Mouse (Mus musculus): Measurements from ENCODE around the gene Polk. TPM values are rescaled to one million over a fixed set of nuclear protein-coding genes. Genes with fewer than 3 reads are reported as not detected.

Gene Polk
- total RNA-seq (2021), result 10 to 100 TPM in 1 of 2 experiments, 1 to 10 TPM in 1; 9.0 to 12.9 TPM

DNA sequence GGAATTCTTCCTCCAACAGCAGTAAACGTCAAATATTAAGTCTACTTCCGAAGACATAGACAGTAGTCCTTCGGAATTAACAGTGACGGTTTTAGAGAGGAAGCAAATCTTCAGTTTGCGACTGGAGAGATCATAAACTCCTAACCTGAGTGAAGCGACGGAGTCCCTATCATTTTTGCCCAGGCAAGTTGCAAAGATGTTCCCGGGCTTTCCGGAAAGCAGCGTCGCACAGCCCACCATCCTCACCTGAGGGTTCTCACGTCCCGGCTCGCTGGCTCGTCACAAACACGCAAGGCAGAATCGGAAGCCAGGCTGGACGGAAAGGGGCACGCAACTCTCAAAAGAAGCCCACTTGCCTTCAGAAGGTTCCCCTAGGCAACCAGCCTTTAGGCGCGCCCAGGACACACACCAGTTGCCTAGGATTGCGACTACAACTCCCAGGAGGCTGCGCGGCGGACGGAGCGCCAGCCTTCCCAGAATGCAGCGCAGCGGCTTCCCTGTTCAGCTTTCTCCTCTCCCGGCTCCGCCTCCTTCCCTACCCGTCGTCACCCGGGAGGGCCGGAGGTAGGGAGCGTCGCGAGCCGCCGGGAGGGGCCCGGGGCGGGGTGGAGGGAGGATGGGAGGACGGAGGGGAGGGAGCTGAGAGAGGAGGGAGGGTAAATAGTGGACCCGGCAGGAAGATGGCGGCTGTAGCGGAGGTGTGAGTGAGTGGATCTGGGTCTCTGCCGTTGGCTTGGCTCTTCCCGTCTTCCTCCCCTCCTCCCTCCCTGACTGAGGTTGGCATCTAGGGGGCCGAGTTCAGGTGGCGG, at the start of gene Polk, which contains the start of gene Col4a3bp:
TSS of gene Polk (minus strand) at position 499 of the 809 bp plus-strand sequence.
TSS of gene Col4a3bp (plus strand) at position 538 of the 809 bp plus-strand sequence.
- peak; percentile 97 to 98 for DNase-seq (ENCODE audit: low spot score in 2 of 2)
- intact Hi-C loops (cut with DNase I), result loop anchor here (2.0 kb wide), 1 partner anchor 107 kb away; no protein-coding TSS in a partner anchor

DNA sequence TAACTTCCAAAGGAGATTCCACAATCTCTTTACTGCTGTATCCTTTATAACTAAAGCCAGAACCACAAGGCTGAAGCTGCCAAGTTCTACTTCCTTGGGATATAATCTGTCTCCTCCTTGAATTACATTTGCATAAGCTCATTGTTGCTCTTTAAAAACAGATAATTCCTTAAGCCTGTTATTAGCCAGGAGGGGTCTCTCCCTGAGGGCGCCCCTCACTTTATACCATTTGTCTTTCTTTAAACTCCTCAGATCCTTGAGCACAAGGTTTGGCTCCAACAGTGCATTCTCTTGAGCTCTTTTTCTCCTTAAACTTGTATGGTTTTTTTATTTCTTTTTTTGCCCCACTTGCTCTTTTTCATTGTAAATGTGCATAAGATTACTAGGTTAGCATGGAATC, 46.3 kb upstream of the Polk start:
- intact Hi-C loops (cut with DNase I), result no loop called here
- no peak for DNase-seq (ENCODE audit: low spot score in 2 of 2)

DNA sequence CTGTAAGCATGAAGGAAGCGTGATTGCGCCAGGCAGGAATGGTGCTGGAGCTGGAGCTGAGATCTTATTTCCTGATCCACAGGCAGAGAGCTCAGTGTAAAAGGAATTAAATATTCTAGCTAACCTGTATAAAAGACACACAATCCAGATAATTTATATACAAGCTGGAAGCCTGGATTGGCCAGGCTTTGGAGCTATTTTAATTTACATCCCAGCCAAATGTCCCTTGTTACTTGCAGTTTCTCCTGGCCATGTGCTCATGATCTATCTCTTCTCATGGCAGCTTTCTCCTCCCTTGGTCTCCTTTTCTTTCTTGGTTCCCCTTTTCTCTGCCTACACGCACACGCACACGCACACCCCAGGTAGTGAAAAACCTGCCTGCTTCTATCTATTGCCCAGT, 44.2 kb upstream of the Polk start:
- intact Hi-C loops (cut with DNase I), result no loop called here

DNA sequence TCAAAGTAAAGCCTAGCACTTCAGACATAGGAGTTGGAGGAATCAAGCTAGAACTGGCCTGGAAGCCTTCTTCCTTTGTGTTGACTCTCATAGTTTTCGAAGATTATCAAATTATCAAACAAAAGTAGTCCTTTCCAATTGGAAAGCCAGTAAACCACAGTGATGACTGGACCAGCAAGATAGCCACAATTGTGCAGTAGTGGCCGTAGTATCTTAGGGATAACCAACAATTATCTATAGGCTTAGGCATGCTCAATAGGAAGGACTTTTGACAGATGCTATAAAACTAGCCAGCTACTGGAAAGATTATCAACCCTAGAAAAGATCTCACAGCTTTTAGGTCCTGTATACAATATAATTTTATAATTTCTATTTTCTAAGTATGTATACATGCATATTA, 41.8 kb upstream of the Polk start:
- no peak for DNase-seq (ENCODE audit: low spot score in 2 of 2)
- intact Hi-C loops (cut with DNase I), result no loop called here

More for the DNA sequence above, 44.2 kb upstream of the Polk start:
- no peak for DNase-seq (ENCODE audit: low spot score in 2 of 2)

DNA sequence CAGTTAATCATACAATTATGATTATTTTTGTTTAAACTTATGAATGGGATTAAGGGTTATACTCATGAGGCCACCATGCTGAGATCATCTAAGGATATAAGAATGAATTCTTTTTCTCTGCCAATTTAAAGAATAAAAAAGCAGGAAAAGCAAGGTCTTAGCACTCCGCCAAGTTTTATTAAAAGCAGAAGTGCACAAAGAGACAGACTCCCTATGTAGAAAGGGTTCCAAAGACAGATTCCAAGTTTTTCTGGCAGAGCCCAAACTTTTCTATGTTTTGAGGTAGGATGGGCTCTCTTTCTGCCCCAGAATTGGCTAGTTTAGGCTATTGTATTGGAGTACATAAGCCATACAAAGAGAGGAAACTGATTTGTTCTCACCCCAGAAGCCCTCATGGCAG, 37.6 kb upstream of the Polk start:
- intact Hi-C loops (cut with DNase I), result no loop called here
- peak in 1 of 2 experiments; percentile 19 for DNase-seq (ENCODE audit: low spot score in 2 of 2)

DNA sequence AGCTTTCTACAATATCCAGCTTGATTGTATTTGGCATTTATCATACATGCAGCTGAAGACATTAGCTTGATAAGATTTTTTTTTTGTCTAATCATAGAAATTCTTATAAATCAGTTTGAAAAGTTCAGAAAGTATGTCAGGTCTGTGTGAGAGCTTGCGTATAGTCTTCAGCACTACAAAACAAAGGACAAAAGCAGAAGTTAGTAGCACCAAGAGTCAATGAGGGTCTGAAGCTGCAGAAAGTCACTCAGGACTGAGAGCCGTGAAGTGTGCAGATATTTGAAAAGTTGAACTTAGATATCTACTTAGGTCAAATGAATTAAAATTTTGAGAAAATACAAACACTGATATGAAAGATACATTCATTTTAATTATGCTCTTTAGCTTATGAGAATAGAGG, 36.7 kb upstream of the Polk start:
- DNase-seq (ENCODE audit: low spot score in 2 of 2), result no peak
- intact Hi-C loops (cut with DNase I), result no loop called here

DNA sequence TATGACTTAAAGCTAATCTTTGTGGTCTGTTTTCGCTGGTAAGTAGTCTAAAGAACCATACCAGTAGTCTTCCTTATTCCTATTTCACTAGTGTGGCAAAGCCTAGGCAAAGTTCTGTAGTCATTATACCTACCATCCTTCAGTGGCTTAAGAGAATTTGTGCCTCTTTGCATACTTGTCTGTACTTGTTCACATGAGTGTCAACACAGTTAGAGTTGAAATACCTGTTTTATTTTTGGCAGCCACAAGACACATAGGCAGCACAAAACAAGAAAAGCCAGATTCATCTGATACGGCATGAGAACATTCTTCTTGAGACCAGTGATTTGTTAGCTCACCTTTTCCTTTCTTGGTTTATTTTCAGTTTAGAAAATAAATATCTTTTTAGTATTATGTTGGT, 31.8 kb upstream of the Polk start:
- intact Hi-C loops (cut with DNase I), result no loop called here
- no peak for DNase-seq (ENCODE audit: low spot score in 2 of 2)

DNA sequence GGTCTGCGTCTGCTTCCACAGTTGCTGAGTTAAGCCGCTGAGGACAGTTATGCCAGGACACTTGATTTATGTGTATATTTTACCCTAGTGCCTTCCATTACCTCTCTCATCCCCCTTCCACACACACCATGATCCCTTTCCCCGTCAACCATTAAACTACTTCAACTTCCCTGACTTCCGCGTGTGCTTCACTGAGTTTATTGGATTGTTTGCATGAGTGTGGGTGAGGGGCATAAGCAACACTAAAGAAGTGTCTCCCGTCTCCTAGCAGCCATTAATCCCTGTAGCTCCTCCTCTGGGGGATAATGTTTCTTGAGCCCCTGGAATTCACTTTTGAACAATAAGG, 28.6 kb upstream of the Polk start:
- DNase-seq (ENCODE audit: low spot score in 2 of 2), result no peak
- intact Hi-C loops (cut with DNase I), result no loop called here

DNA sequence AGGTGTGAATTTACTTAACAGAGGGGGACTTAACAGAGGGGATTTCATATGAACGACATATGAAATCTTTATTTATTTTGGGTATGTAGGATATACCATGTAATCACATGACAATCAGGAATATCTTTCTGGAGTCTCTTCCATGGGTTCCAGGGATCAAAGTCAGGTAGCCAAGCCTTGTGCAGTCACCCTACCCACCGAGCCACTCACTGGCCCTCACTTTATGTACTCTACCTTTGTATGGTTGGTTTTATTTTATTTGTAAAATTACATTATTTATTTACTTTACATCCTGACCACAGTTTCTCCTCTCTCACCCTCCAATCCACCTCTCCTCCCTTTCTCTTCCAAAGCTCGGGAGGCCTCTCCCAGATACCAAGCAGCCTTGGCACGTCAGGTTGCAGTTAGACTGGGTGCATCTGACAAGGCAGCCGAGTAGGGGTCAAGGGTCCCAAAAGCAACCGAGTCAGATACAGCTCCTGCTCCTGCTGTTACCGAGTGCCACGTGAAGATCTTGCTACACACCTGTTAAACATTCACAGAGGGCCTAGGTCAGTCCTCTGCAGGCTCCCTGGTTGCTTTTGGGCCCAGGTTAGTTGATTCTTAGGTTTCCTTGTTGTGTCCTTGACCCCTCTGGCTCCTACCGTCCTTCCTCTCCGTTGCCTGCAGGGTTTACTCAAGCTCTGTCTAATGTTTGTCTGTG, 28.1 kb upstream of the Polk start:
- intact Hi-C loops (cut with DNase I), result no loop called here
- DNase-seq (ENCODE audit: low spot score in 2 of 2), result no peak

DNA sequence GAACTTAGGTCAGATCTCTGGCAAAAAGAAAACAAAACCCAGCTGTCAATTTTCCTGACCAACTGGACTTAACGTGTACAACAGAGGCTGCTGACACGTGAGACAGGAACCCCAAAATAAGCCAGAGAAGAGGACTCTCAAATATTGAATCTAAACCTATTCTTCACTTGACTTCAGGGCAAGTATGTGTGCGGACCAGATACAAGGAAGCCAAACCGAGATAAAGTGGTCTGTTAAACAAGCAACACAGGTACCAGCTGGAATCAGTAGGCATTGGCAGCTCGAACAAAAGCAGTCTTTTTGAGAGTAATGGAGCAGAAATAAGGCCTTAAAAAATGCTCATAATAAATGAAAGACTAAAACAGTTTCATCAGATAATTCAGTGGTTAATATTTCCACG, 25.6 kb upstream of the Polk start:
- intact Hi-C loops (cut with DNase I), result no loop called here
- no peak for DNase-seq (ENCODE audit: low spot score in 2 of 2)

DNA sequence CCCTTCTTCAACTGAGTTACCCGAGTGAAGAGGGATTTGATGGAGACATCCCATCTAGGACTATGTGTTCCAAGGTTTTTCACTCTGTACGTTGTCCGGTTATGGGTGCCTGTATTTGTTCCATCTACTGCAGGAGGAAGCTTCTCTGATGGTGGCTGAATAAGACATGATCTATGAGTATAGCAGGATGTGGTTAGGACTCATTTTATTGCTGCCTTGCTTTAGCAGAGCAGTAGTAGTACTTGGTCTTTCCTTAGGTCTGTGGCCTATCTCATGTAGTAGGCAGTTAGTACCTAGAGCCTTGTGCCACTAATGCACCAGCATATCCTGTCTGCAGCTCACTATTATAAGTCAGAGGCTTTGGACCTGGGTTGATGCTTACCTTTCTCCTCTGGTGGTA, 12.7 kb upstream of the Polk start:
- no peak for DNase-seq (ENCODE audit: low spot score in 2 of 2)
- intact Hi-C loops (cut with DNase I), result no loop called here

DNA sequence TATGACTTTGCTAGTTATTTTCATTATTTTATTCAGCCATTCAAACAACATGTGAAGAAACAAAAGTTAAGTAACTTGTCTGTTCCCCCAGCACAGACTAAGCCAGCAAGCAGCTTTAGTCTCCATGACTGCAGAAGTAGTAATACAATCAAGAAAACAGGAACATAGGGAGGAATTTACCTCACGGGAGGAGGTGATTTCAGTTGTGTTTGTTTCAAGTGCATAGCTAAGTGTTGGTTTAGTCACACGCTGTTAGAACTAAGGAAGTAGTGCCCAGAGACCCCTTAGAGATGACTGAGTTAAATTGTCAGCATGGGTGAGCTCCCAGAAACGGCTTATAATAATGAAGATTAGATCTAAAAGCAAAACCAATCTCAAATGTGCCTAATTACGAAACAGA, 5.6 kb upstream of the Polk start:
- intact Hi-C loops (cut with DNase I), result no loop called here
- DNase-seq (ENCODE audit: low spot score in 2 of 2), result no peak

DNA sequence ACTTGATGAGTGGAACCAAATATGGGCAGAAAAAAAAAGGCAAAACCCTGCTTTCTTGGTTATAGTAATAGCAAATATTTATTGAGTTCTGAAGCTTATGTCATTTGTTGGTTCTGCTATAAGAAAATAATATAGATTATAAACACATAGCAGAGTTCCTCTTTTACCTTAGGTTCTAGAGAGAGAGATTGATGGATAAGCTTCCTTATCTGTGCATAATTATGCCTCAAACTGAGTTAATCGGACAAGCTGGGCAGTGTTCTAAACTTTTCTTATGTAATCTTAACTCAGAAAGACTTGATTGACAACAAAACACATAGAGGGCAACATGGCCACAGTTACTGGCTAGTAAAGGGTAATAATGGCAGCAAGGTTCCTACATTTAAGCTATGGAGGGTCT, 4.9 kb upstream of the Polk start:
- intact Hi-C loops (cut with DNase I), result no loop called here

DNA sequence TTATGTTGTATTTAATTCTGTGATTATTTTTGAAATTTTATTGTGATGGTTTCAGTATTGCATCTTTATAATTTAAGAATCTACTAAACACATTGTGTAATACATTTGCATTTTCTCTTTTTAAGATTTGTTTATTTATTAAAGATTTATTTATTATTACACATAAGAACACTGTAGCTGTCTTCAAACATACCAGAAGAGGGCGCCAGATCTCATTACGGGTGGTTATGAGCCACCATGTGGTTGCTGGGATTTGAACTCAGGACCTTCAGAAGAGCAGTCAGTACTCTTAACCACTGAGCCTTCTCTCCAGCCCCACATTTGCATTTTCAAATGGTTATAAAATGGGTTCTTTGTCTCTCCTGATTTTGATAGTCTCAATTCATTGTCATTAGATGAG, 2.1 kb upstream of the Polk start:
- DNase-seq (ENCODE audit: low spot score in 2 of 2), result no peak
- intact Hi-C loops (cut with DNase I), result no loop called here

More for the DNA sequence above, 4.9 kb upstream of the Polk start:
- no peak for DNase-seq (ENCODE audit: low spot score in 2 of 2)

DNA sequence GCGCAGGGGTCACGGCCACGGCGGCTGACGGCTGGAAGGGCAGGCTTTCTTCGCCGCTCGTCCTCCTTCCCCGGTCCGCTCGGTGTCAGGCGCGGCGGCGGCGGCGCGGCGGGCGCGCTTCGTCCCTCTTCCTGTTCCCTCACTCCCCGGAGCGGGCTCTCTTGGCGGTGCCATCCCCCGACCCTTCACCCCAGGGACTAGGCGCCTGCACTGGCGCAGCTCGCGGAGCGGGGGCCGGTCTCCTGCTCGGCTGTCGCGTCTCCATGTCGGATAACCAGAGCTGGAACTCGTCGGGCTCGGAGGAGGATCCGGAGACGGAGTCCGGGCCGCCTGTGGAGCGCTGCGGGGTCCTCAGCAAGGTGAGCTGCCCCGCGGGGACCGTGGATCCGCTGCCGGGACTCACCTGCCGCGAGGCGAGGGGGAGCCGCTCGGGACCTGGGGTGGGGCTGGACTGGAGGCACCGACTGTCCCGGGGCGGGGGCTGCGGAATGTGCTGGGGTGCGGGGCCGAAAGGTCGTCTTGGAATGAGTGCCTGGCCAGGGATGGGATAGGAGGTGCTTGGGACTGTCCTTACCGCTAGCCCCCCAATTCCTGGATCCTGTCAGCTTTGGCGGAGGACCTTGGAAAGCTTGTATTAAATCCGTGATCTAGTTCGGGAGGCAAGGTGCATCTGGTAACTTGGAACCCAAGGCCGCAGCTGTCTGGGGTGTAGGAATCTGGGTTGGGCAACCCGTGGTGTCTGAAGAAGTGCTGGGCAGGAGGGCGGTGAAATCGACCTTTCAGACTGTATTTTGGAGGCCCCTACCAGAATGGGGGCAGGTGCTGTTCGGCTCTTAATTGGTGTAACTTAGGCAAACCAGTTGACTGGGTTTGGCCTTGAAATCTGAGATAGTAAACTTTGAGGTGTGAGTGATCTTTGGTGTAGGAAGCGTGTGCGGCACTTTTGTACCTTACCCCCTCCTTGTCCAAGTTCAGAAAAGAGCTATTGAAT, 817 bp upstream of the Polk start:
- intact Hi-C loops (cut with DNase I), result loop anchor here (2.0 kb wide), 1 partner anchor 108 kb away; no protein-coding TSS in a partner anchor
- peak in 1 of 2 experiments; percentile 51 for DNase-seq (ENCODE audit: low spot score in 2 of 2)

DNA sequence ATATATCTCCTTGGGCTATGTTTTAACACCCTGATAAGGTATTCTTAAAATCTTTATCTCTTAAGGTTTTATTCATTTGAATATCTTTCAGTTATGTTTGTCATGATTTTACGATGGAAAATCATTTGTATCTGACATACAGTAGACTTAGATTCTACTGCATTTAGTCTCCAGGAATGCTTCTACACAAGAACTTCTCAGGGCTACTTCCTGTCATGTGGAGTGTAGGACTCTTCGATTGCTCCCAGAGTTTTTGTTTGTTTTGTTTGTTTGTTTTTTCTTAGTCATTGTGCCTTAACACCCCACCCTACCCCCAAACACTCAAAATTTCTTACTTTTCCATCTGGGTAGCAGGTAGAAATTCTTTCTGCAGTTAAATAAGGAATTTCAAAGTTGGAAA, 998 bp downstream of the Polk start:
- intact Hi-C loops (cut with DNase I), result no loop called here

DNA sequence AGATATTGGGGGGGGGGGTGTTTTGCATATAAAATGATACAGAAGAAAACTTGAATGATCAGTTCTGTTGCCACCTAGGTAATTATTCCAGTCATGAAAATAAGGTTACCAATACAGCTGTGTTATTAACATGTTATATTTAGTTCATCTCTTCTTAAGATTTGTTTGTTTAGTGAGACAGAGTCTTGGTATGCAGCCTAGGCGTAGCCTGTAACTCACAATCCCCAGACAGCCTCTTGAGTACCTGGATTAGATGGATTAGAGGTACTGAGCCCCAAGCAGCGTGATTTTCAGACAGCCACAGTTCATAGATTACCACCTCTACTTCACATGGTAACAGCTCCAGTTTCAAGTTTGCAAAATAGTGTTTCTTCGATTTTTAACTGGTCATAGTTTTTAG, 4.3 kb downstream of the Polk start:
- intact Hi-C loops (cut with DNase I), result no loop called here
- DNase-seq (ENCODE audit: low spot score in 2 of 2), result no peak

More for the DNA sequence above, 998 bp downstream of the Polk start:
- DNase-seq (ENCODE audit: low spot score in 2 of 2), result no peak

DNA sequence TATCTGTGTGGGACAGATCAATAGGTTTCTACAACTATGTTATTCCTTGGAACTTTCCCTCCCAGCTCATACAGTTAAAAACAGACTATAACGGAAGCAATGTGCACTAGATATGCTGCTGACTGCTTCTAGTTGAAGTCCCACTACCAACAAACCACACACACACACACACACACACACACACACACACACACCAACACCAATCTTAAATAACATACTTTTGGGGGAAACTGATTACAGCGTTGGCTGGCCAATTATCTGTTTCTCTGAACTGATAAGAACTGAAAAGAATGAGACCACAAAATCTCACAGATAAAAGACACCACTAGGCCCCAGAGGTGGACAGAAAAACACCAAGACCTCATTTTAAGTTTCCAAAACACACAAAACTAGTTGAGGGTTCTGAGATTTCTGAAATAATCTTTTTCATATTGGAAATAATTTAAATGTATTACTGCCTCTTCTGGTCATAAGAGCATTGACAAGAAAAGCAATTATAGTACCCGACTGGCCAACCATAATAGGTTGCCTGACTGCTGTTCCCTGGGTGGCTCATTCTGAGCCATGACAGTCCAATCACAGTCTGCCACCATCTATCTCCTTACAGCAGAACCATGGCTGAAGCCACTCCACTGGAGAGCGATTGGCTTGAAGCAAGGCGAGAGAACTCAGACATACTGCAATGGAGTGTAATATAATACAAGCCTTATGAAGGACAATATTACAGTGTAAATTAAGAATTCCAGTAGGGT, 5.4 kb downstream of the Polk start:
- intact Hi-C loops (cut with DNase I), result no loop called here
- DNase-seq (ENCODE audit: low spot score in 2 of 2), result no peak

DNA sequence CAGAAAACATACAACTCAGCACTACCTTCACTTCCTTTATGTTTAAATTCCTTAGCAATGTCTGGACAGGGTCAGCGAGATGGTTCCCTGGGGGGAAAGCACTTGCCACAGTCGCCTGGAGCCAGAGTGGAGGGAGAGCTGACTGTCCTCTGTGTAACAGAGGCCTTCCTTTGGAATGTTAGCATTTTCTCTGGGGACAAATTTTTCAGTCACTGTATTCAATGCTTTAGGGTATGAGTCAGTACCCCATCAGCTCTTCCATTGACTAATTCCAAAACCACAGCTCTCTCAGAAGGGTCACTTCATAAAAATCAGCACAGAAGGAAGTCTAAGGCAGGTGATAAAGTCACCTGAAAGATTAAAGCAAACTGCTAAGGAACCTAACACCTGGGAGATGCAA, 8.6 kb downstream of the Polk start:
- intact Hi-C loops (cut with DNase I), result no loop called here
- DNase-seq (ENCODE audit: low spot score in 2 of 2), result no peak

Measured in left cerebral cortex, postnatal 25 days (tissue).